Mouse (Mus musculus) kidney, embryonic 14.5 days (tissue): ENCODE results near the gene Gm49388. TPM values are rescaled to one million over a fixed set of nuclear protein-coding genes. Genes with fewer than 3 reads are reported as not detected.

Experiments
- polyA plus RNA-seq: library from polyadenylated mRNA; unstranded; fragments of >200 nt; fragmentation: Nextera tagmentation; extraction: Ambion mirVana; gene quantifications from 2 replicates; pipeline ENCODE4 v1.2.1, GENCODE M21; 2014

The Gm49388 gene
- polyA plus RNA-seq, 1 experiment from 2014 or later, result not detected

Other genes with a start within 250 kb of the Gm49388 start
- 6.3 and 10.0 TPM in 2 replicates for gene Tmem265, start 224.2 kb upstream of the Gm49388 start, polyA plus RNA-seq
- 37.8 and 39.8 TPM in 2 replicates for gene Phkg2, start 212.3 kb upstream of the Gm49388 start, polyA plus RNA-seq
- 12.7 and 14.5 TPM in 2 replicates for gene Ccdc189, start 197.0 kb upstream of the Gm49388 start, polyA plus RNA-seq
- gene Rnf40, start 196.8 kb upstream of the Gm49388 start, polyA plus RNA-seq, result 25.5 and 41.5 TPM in 2 replicates
- gene Zfp629, start 169.8 kb upstream of the Gm49388 start, polyA plus RNA-seq, result 14.0 and 23.5 TPM in 2 replicates
- gene Bcl7c, start 76.7 kb upstream of the Gm49388 start, polyA plus RNA-seq, result 65.9 and 79.1 TPM in 2 replicates
- gene Ctf1, start 72.9 kb upstream of the Gm49388 start, polyA plus RNA-seq, result 17.5 and 23.7 TPM in 2 replicates
- 0.43 and 0.55 TPM in 2 replicates for gene Ctf2, start 53.4 kb upstream of the Gm49388 start, polyA plus RNA-seq
- 6.2 and 10.0 TPM in 2 replicates for gene Fbxl19, start 41.1 kb upstream of the Gm49388 start, polyA plus RNA-seq
- gene Orai3, start 15.8 kb upstream of the Gm49388 start, polyA plus RNA-seq, result 12.9 and 19.7 TPM in 2 replicates
- gene Setd1a, start 8.9 kb upstream of the Gm49388 start, polyA plus RNA-seq, result 32.6 and 34.7 TPM in 2 replicates
- 18.0 and 18.7 TPM in 2 replicates for gene Hsd3b7, start 15.0 kb downstream of the Gm49388 start, polyA plus RNA-seq
- gene Stx4a, start 38.7 kb downstream of the Gm49388 start, polyA plus RNA-seq, result 22.1 and 34.3 TPM in 2 replicates
- gene Stx1b, start 38.9 kb downstream of the Gm49388 start, polyA plus RNA-seq, result 2.6 and 4.4 TPM in 2 replicates
- gene Zfp646, start 90.6 kb downstream of the Gm49388 start, polyA plus RNA-seq, result 13.7 and 20.2 TPM in 2 replicates
- 18.6 and 21.9 TPM in 2 replicates for gene Zfp668, start 91.2 kb downstream of the Gm49388 start, polyA plus RNA-seq
- gene Prss53, start 105.4 kb downstream of the Gm49388 start, polyA plus RNA-seq, result 0.73 and 0.77 TPM in 2 replicates
- gene Gm21974, start 109.8 kb downstream of the Gm49388 start, polyA plus RNA-seq, result not detected in 2 replicates
- 125 and 156 TPM in 2 replicates for gene Vkorc1, start 110.0 kb downstream of the Gm49388 start, polyA plus RNA-seq
- gene Bckdk, start 118.5 kb downstream of the Gm49388 start, polyA plus RNA-seq, result 152 and 155 TPM in 2 replicates
- gene Kat8, start 126.9 kb downstream of the Gm49388 start, polyA plus RNA-seq, result 37.2 and 48.9 TPM in 2 replicates
- gene Prss8, start 144.5 kb downstream of the Gm49388 start, polyA plus RNA-seq, result 44.7 and 47.1 TPM in 2 replicates
- gene Prss36, start 161.1 kb downstream of the Gm49388 start, polyA plus RNA-seq, result 12.1 and 12.4 TPM in 2 replicates
- gene Fus, start 181.8 kb downstream of the Gm49388 start, polyA plus RNA-seq, result 62.7 and 77.7 TPM in 2 replicates
- gene Pycard, start 208.3 kb downstream of the Gm49388 start, polyA plus RNA-seq, result 39.5 and 47.3 TPM in 2 replicates
- 0.14 TPM in 1 of 2 replicates, not detected in the other for gene Trim72, start 218.3 kb downstream of the Gm49388 start, polyA plus RNA-seq